Mouse (Mus musculus): ENCODE results near the gene Pak3. TPM values are rescaled to one million over a fixed set of nuclear protein-coding genes. Genes with fewer than 3 reads are reported as not detected.
"Not testable (repeated sequence)": the region's sequence is repeated elsewhere in the genome, so short reads cannot be mapped to it uniquely, and the experiment has no call there.

The Pak3 gene
- polyA plus RNA-seq (2016; fragmentation: Nextera tagmentation; extraction: Ambion mirVana) = 159 and 172 TPM in 2 replicates

DNA sequence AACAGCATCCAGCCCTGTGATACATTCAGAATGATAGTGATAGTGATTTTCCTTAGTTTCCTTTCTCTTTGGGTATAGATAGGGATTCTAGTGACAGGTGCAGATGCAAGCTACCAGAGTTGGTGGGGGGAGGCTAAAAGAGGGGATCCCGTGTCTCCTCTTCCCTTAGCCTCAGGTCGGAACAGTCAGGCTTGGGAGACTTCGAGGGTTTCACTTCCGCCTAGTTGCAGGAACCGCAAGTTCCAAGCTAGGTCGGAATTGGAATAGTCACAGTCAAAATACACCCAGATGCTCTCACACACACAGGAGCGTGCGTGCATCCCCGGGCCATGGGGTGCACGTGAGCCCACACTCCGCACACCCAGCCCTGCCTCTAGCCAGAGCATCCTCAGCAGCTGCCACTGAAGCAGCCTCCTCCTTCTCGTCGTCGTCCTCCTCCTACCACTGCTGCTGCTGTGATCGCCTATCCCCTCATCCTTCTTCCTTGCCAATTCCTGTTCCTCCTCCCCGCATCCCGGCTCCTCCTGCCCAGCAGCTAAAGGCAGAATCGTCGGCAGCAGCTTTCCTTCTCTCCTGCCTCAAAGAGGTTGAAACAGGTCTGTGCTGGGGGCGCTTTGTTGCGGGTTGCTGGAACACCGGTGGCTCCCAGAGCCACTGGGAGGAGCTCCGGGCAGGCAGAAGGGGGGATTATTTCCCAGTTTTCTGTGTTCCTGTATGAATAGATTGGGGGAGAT lies at the start of gene Pak3:
Pak3 (plus strand) TSS at position 424 of the 734 bp plus-strand sequence.
- H3K27ac ChIP-seq = peak within 1 kb of the TSS; percentile 90
- peak within 1 kb of the TSS; percentile 68 for H3K9ac ChIP-seq
- no peaks in the 10 kb centered on the region for H3K9me3 ChIP-seq
- ATAC-seq (ENCODE audit: low FRiP score) = peak; percentile 84
- peak within 1 kb of the TSS; percentile 43 for H3K4me3 ChIP-seq (replicated peaks)
- peaks cover 4% of the 10 kb centered on the region; the same call in 1 of the 2 replicates for H3K4me1 ChIP-seq
- 15% methylated on average over 23 of the region's 23 CpGs for WGBS
- H3K36me3 ChIP-seq (replicated peaks) = no peaks in the 10 kb centered on the region
- peaks cover 26% of the 10 kb centered on the region for H3K27me3 ChIP-seq
- H3K4me2 ChIP-seq = peak within 1 kb of the TSS; percentile 52

DNA sequence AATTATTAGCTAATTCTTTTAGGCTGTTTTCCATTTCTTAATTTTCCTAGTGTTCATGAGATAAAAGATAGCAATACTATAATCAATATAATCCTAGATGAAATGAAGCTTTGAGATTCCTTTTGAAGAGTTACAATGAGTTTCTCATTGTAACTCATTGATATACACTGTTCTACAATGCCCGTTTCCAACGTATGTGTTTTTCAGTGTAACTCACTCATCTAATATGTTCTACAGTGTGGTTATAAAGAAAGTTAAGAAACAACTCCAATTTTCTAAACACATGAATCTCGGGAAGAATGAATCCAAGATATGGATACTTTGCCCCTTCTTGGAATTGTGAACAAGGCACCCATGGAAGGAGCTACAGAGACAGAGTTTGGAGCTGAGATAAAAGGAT lies 35.5 kb upstream of the Pak3 start:
- peak; percentile 100 for ATAC-seq (ENCODE audit: low FRiP score)

GRCm38 (mm10) chrX:143501053-143501695 lies 17.2 kb upstream of the Pak3 start:
- Histone ChIP-seq H3K4me1 (no peaks in the 10 kb centered on the region), H3K9me3 (no peaks in the 10 kb centered on the region), H3K27ac (no peak overlapping the region), H3K4me3 (replicated peaks) (no peak overlapping the region), H3K9ac (no peak overlapping the region), H3K36me3 (replicated peaks) (no peaks in the 10 kb centered on the region), H3K4me2 (no peak overlapping the region), H3K27me3 (0 out of 2 replicates have a peak, but pooled peaks cover 6% of the 10 kb centered on the region)
- ATAC-seq (ENCODE audit: low FRiP score) = no peak
- WGBS = 76% methylated on average over 4 of the region's 4 CpGs

More for the DNA sequence above, 35.5 kb upstream of the Pak3 start:
- Histone ChIP-seq H3K27me3 (no peaks in the 10 kb centered on the region), H3K36me3 (replicated peaks) (no peaks in the 10 kb centered on the region), H3K4me3 (replicated peaks) (no peak overlapping the region), H3K9ac (no peak overlapping the region), H3K9me3 (no peaks in the 10 kb centered on the region), H3K27ac (no peak overlapping the region), H3K4me1 (no peaks in the 10 kb centered on the region), H3K4me2 (no peak overlapping the region)
- 76% methylated on average over 3 of the region's 3 CpGs for WGBS

GRCm38 (mm10) chrX:143501776-143502365 lies 16.5 kb upstream of the Pak3 start:
- Histone ChIP-seq H3K9ac (no peak overlapping the region), H3K27me3 (0 out of 2 replicates have a peak, but pooled peaks cover 6% of the 10 kb centered on the region), H3K9me3 (no peaks in the 10 kb centered on the region), H3K4me3 (replicated peaks) (no peak overlapping the region), H3K4me2 (no peak overlapping the region), H3K4me1 (no peaks in the 10 kb centered on the region), H3K36me3 (replicated peaks) (no peaks in the 10 kb centered on the region), H3K27ac (no peak overlapping the region)
- no peak for ATAC-seq (ENCODE audit: low FRiP score)
- 69% methylated on average over 5 of the region's 5 CpGs for WGBS

DNA sequence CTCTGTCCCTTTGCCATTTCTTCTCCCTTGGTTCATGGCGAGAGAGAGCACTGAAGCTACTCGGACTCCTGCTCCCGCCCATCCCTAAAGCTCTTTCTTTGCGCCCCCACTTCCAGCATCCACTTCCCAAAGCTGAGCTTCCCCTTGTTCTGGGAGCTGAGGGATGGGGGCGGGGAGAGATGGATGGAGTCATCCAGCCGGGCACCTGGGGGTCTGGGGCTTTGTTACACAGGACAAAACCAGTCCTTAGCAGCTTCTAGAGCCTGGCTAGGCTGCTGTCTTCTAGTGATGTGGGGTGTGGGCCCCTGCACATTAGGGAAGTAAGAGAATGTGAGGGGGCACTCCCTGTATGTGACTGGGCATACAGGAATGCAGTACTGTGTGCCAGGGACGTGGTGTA lies 526 bp downstream of the Pak3 start:
- peaks cover 26% of the 10 kb centered on the region for H3K27me3 ChIP-seq

GRCm38 (mm10) chrX:143519454-143519853 lies 1.1 kb downstream of the Pak3 start:
- peak overlapping the region; percentile 52 for H3K4me2 ChIP-seq
- not testable (repeated sequence) for H3K4me1 ChIP-seq; ATAC-seq (ENCODE audit: low FRiP score); H3K36me3 ChIP-seq (replicated peaks); H3K9ac ChIP-seq; H3K9me3 ChIP-seq
- peaks cover 26% of the 10 kb centered on the region for H3K27me3 ChIP-seq
- WGBS = 62% methylated on average over 5 of the region's 5 CpGs
- H3K27ac ChIP-seq = 0 out of 2 replicates have a peak overlapping the region, but pooled peaks have one; percentile 13
- H3K4me3 ChIP-seq (replicated peaks) = peak overlapping the region; percentile 43

More for the DNA sequence above, 526 bp downstream of the Pak3 start:
- H3K36me3 ChIP-seq (replicated peaks) = no peaks in the 10 kb centered on the region
- peak overlapping the region; percentile 68 for H3K9ac ChIP-seq
- peak overlapping the region; percentile 52 for H3K4me2 ChIP-seq
- peak; percentile 80 for ATAC-seq (ENCODE audit: low FRiP score)
- peaks cover 4% of the 10 kb centered on the region; the same call in 1 of the 2 replicates for H3K4me1 ChIP-seq
- WGBS = 12% methylated on average over 7 of the region's 7 CpGs
- peak overlapping the region; percentile 90 for H3K27ac ChIP-seq
- no peaks in the 10 kb centered on the region for H3K9me3 ChIP-seq
- peak overlapping the region; percentile 43 for H3K4me3 ChIP-seq (replicated peaks)

DNA sequence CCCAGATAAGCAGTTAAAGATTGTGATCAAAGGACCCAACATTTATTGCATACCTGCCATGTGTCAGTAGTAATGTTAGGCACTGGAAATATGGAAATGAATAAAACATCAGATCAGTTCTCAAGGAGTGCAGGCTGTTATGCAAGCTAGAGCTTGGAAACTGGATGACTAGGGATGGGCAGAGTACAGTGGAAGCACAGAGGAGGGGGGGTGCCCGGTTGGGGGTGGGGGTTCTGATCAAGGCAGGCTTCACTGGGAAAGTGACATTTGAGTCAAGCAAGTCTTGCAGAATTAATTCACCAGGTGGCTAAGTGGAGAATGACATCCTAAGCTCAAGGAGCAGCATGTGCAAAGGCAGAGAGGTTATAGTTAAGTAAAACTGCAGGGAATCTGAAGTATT lies 1.8 kb downstream of the Pak3 start:
- peak; percentile 57 for ATAC-seq (ENCODE audit: low FRiP score)
- Histone ChIP-seq H3K36me3 (replicated peaks) (no peaks in the 10 kb centered on the region), H3K27me3 (peaks cover 26% of the 10 kb centered on the region), H3K4me3 (replicated peaks) (no peak overlapping the region), H3K9me3 (no peaks in the 10 kb centered on the region), H3K9ac (no peak overlapping the region), H3K4me2 (peak overlapping the region; percentile 52), H3K4me1 (peaks cover 4% of the 10 kb centered on the region; the same call in 1 of the 2 replicates), H3K27ac (no peak overlapping the region)
- WGBS = 36% methylated on average over 1 of the region's 1 CpGs

DNA sequence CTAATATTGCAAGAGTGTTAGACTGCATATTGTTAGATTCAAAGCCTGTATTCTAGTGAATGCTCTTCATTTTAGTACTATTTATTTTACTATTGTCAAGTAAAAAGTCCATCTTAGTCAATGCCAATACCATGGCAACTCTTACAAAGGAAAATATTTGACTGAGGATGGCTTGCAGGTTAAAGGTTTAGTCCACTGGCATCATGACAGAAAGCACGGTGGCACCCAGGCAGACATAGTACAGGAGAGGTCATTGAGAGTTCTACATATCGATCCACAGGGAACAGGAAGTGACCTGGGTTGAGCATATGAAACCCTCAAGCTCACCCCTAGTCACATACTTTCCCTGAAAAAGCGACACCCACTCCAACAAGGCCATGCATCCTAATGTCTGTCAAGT lies 13.9 kb downstream of the Pak3 start:
- no peak overlapping the region for H3K27ac ChIP-seq
- no peak overlapping the region for H3K9ac ChIP-seq
- WGBS = 90% methylated on average over 3 of the region's 3 CpGs
- H3K4me1 ChIP-seq = 0 out of 2 replicates have a peak, but pooled peaks cover 6% of the 10 kb centered on the region
- peaks cover 13% of the 10 kb centered on the region; the same call in 1 of the 2 replicates for H3K27me3 ChIP-seq
- no peaks in the 10 kb centered on the region for H3K36me3 ChIP-seq (replicated peaks)
- no peak for ATAC-seq (ENCODE audit: low FRiP score)
- no peak overlapping the region for H3K4me3 ChIP-seq (replicated peaks)
- H3K9me3 ChIP-seq = no peaks in the 10 kb centered on the region
- H3K4me2 ChIP-seq = no peak overlapping the region

DNA sequence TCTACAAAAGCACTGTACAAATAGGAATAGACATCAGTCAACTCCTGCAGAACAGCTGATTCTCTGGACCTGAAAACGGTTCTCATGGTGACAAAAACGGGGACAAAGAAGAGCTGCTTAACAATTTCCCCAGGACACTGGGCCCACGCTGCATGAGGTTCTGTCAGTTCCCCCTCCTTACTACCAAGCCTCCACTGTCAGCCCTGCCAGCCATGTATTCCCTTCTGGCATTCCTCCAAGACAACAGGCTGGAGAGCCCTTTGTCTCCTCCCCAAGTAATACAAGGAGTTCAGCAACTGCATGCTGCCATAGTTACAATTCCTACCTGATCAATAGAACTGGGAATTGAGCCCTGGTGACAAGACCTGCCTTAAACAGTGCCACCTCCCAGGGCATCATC lies 15.2 kb downstream of the Pak3 start:
- 50% methylated on average over 3 of the region's 3 CpGs for WGBS
- H3K27ac ChIP-seq = no peak overlapping the region

GRCm38 (mm10) chrX:143542756-143543155 lies 24.4 kb downstream of the Pak3 start:
- H3K4me2 ChIP-seq = no peak overlapping the region
- ATAC-seq (ENCODE audit: low FRiP score) = peak; percentile 61
- WGBS = 28% methylated on average over 2 of the region's 2 CpGs

More for the DNA sequence above, 15.2 kb downstream of the Pak3 start:
- no peaks in the 10 kb centered on the region for H3K9me3 ChIP-seq
- no peaks in the 10 kb centered on the region for H3K36me3 ChIP-seq (replicated peaks)
- H3K4me2 ChIP-seq = no peak overlapping the region
- ATAC-seq (ENCODE audit: low FRiP score) = peak; percentile 41; the same call in 1 of the 2 replicates
- peaks cover 7% of the 10 kb centered on the region; the same call in 1 of the 2 replicates for H3K27me3 ChIP-seq
- H3K9ac ChIP-seq = no peak overlapping the region
- H3K4me1 ChIP-seq = 0 out of 2 replicates have a peak, but pooled peaks cover 6% of the 10 kb centered on the region
- H3K4me3 ChIP-seq (replicated peaks) = no peak overlapping the region

GRCm38 (mm10) chrX:143543186-143543793 lies 24.9 kb downstream of the Pak3 start:
- 29% methylated on average over 7 of the region's 7 CpGs for WGBS
- H3K27me3 ChIP-seq = peaks cover 10% of the 10 kb centered on the region
- peak overlapping the region; percentile 85 for H3K27ac ChIP-seq
- H3K9ac ChIP-seq = no peak overlapping the region
- peaks cover 13% of the 10 kb centered on the region for H3K4me1 ChIP-seq
- no peaks in the 10 kb centered on the region for H3K9me3 ChIP-seq
- H3K36me3 ChIP-seq (replicated peaks) = no peaks in the 10 kb centered on the region
- no peak overlapping the region for H3K4me3 ChIP-seq (replicated peaks)
- no peak overlapping the region for H3K4me2 ChIP-seq
- ATAC-seq (ENCODE audit: low FRiP score) = peak; percentile 98

More at GRCm38 (mm10) chrX:143542756-143543155, 24.4 kb downstream of the Pak3 start:
- peak overlapping the region; percentile 85 for H3K27ac ChIP-seq
- H3K9ac ChIP-seq = no peak overlapping the region
- H3K27me3 ChIP-seq = peaks cover 8% of the 10 kb centered on the region
- H3K4me1 ChIP-seq = peaks cover 13% of the 10 kb centered on the region
- H3K9me3 ChIP-seq = no peaks in the 10 kb centered on the region
- no peaks in the 10 kb centered on the region for H3K36me3 ChIP-seq (replicated peaks)
- no peak overlapping the region for H3K4me3 ChIP-seq (replicated peaks)

GRCm38 (mm10) chrX:143573691-143574090 lies 55.3 kb downstream of the Pak3 start:
- Histone ChIP-seq H3K27me3 (peaks cover 12% of the 10 kb centered on the region; the same call in 1 of the 2 replicates), H3K27ac (no peak overlapping the region), H3K4me1 (no peaks in the 10 kb centered on the region), H3K4me3 (replicated peaks) (no peak overlapping the region), H3K9ac (no peak overlapping the region), H3K36me3 (replicated peaks) (no peaks in the 10 kb centered on the region), H3K9me3 (no peaks in the 10 kb centered on the region), H3K4me2 (no peak overlapping the region)
- 71% methylated on average over 2 of the region's 2 CpGs for WGBS
- no peak for ATAC-seq (ENCODE audit: low FRiP score)

Measured in forebrain, embryonic 12.5 days (tissue).